Mouse (Mus musculus) NIH3T3 (cell line): Measurements from ENCODE around the gene L1td1.

Experiments
- DNase-seq: peaks from one replicate; pipeline ENCODE4 v3.0.0-alpha.2; 2012; ENCODE audit warnings: low read depth

Gene L1td1

DNA sequence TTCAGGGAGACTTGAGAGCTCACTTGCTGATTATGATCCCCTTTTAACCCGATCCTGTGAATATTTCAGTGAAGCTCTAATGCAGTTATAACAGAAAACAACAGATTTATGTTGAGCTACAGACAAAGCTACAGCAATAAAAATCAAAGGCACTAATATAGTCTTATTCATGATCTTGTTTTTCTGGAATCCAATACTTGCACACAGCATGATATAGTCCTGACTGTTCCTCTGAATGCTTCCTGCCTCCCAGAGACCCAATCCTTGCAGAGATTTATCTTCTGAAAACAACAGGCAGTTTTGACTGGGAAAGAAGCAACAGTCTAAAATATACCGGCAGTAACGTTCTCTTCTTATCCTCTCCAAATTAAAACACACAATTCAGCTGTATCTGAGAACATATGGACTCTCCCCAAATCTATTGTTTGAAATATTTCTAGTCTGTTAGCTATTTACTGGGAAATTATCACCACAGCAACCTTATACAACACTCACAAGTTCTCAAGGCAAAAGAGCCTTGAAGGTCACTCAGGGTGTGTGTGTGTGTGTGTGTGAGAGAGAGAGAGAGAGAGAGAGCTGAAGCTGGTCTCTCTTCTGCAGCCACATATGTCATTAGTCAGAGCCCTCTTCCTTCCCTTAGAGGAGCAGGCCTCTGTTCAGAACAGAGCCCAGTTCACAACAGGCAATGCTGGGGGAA, 16.8 kb downstream of the L1td1 start:
- DNase-seq, result no peak

- peak; percentile 31 for DNase-seq
Observed at GRCm38 (mm10) chr4:98743906-98744210, 17.3 kb downstream of the L1td1 start.

- no peak for DNase-seq
Observed at GRCm38 (mm10) chr4:98754456-98754855, 27.9 kb downstream of the L1td1 start.

DNA sequence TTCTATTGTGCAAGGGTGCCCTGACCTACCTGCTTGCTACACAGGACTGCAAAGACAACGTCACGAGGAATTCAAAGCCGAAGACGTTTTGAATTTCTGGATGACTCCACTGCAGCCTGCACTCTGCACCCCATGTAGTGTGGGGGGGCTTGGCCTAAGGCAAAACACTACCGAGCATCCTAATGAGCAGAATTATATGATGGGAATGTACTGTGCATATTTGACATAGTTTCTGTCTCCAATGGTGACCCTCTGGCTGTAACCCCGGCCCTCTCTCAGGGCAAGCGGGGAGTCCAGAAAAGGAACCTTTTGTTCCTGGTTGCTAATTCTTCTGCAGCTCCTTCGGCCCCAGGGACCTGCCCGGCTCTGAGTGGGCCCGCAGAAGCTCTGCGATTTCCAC, 29.6 kb downstream of the L1td1 start:
- no peak for DNase-seq

DNA sequence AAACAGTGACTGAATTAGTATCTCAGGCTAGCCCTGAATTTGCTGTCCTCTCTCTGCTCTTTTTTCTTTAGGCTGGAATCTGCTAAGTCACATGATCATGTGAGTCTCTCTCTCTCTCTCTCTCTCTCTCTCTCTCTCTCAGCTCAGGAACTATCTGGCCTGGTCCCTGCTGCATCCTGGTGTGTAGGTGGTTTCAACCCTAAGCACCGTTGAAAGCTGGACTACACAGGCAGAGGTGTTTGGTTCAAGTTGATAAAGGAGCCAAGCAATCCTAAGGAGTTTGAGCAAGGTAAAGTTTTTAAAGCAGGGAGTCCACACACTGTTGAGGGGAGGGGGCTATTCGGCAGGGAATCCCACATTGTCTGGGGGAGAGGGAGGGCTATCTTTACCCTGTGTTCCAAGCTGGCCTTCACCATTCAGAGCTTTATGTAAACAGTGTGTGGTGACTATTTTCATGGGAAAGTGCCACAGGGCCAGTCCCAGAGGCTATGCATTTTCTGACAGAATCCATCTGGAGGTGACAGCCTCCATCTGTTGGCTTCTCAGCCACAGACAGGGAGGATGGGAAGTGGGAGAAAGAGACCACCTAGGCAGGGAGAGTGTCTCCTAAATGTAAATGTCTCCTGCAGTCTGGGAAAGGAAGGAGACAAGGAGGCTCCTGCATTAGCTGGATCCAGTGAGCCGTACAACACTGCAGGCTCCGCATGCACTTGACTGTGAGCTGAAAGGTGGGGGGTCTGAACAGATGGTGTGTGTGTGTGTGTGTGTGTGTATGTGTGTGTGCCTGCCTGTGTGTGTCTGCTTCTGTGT, 31.7 kb downstream of the L1td1 start:
- no peak for DNase-seq

GRCm38 (mm10) chr4:98758872-98759518, 32.5 kb downstream of the L1td1 start:
- DNase-seq, result no peak

GRCm38 (mm10) chr4:98767134-98768133, 40.9 kb downstream of the L1td1 start:
- DNase-seq, result no peak

- no peak for DNase-seq
Observed at GRCm38 (mm10) chr4:98773785-98774184, 47.3 kb downstream of the L1td1 start.

GRCm38 (mm10) chr4:98776721-98777427, 50.3 kb downstream of the L1td1 start:
- no peak for DNase-seq

- DNase-seq, result no peak
Observed at GRCm38 (mm10) chr4:98777464-98777863, 50.9 kb downstream of the L1td1 start.

DNA sequence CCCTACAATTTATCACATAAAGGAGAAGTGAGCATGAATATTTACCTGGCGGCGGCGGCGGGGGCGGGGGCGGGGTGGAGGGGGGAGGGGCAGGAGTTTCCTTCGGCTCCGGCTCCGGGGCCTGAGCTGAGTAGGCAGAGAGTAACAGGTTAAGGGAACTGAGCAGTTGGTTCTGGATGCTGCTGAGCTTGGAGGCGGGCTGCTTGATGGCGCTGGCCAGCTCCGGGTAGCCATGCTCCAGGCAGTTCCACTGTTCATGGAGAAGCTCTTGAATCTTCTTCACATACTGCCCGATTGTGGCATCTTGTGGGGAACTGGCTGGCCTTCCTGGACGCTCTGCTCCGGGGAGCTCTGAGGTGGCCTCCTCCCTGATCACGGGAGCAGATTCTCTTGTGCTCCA, 51.7 kb downstream of the L1td1 start:
- DNase-seq, result no peak

- DNase-seq, result no peak
Observed at GRCm38 (mm10) chr4:98785851-98786250, 59.3 kb downstream of the L1td1 start.

GRCm38 (mm10) chr4:98786281-98786680, 59.7 kb downstream of the L1td1 start:
- no peak for DNase-seq
